Mouse (Mus musculus): ENCODE measurements around the gene Ddr1. TPM values are rescaled to one million over a fixed set of nuclear protein-coding genes. Genes with fewer than 3 reads are reported as not detected.

Gene Ddr1
- polyA plus RNA-seq, 2 experiments from 2014 or later: 0.66 to 0.71 TPM

DNA sequence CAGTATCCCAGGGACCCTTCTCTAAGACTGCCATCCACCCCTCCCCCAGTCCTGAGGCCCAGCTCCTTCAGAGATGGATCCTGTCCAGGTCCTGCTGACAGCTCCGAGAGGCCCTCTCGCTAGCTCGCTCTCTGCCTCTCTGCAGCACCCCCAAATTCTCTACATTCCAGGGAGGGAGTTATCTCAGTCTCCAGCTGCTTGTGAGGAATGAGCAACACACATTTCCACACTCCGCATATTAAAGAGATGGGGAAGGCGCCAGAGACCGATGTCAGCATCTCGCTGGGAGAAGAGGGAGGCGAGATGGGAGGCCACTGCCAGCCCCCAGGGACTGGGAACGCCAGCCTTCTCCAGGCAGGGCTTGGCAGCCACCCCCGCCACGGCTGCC is 15.9 kb upstream of the Ddr1 start:
- no peak for ATAC-seq

DNA sequence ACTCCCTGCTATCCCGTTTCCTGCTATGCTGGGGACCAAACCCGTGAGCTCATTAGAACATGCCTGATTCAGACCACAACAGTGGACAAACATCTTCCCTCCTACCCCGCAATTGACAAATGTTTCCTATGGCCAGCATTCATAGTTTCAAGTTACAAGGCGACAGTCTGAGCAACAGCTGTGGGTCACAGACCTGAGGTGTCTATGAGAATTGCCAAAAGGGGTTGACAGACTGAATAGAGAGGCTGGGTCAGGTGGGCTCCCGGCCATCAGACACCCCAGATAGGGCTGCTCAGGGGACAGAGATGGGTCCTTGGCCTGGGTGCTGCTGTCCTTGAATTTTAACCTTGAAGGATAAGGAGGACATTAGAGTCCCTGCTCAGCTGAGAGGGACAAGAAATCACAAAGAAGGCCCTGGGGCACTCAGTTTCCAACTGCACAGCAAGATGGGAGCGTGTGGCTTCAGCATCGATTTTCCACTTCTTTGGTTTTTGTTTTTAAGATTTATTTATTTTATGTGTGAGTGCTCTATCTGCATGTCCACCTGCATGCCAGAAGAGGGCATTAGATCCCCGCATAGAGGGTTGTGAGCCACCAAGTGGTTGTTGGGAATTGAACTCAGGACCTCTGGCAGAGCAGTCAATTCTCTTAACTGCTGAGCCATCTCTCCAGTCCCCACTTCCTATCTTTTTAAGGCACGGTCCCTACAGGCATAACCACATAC is 15.4 kb upstream of the Ddr1 start:
- no peak for ATAC-seq

DNA sequence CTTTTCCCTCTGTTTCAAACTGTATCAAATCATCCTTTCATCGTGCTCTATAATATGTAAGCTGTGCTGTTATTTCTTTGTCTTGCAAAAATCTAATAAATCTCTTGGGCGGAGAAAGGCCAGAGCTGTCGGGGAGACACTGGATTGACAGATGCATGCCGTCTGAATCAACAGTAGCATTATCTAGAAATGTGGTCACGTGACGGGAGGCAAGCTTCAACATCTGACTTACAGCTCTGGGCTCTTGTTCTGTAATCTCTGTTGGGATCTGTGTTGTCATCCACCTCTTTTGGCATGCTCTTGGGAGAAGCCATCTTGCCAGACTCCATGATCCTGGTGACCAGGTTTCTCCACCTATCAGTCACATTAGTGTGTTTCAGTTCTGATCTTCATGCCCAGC is 12.7 kb upstream of the Ddr1 start:
- no peak for ATAC-seq

DNA sequence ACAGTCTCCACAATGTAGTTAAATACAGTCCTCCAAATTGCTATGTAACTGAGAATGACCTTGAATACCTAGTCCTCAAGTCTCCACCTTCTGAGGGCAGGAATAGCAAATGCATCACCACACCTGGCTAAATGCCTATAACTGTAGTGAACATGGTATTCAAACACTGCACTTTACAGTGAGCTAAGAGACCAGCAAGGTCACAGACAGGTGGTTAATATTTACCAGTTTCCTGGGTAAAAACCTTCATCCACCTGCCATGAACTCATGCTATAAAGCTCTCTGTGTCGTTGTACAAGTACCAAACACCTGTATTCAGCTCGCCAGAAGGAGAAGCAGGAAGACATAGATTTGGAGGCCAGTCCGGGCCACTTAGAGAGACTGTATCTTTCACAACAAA is 11.7 kb upstream of the Ddr1 start:
- no peak for ATAC-seq

DNA sequence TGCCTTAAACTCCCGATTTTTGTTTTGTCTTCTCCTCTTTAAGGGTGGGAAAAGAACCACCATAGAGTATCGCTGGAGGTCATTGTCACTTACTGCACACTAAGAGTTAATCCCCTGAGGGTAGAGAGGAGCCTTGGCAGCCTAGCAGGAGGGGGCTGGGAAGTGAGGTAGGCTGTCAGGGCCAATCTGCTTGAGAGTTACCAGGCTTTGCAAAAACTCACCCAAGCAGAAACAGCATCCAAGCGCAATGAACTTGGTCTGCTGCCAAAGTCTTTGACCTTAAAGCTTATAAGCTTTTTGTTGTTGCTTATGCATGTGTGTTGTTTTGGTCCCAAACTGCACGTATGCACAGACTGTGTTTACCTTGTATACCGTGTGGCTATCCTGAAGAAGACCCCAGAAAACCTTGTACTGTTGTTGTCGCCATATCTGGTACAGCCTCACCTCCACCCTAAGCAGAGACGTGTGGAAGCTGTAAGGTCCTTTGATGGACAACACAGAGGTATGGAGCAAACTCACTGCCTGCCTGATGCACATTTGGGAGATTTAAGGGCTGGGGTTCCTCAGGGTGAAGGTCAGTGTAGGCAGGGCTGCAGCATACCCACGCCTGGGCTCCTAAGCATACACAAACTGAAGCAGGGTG is 6.4 kb upstream of the Ddr1 start:
- ATAC-seq: no peak

DNA sequence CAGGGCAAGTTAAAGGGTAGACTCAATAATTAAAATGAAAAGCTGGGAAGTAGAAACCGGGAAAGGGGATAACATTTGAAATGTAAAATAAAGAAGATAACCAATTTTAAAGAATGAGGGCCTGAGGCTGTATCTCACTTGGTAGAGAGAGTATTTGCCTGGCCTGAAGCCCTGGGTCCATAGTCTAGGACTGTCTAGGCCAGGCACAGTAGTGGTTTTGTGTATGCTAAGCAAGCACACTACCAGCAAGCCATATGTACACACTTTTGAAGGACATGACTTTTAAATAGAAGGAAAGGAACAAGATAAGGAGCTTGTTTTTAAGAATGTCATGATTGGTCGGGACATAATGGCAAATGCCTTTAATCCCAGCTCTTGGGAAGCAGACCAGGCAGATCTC is 4.2 kb upstream of the Ddr1 start:
- ATAC-seq: no peak

DNA sequence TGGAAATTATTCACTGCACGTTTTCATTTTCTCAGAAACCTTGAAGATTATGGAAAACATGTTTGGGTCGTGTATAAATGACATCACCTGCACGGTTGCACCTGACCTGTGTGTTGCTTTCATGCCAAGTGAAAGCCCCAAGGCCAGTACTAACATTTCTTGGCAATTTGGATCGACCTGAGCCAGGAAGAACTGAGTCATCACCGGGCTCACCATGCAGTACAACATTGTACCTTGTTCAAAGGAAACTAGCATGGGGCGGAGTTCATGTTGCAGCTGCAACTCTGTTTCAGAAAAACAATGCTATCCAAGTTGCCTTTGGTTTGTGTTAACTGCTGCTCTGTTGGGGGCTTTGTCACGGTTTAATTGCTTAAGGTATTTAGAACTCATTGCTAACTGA is 3.5 kb upstream of the Ddr1 start:
- ATAC-seq: peak; percentile 34

DNA sequence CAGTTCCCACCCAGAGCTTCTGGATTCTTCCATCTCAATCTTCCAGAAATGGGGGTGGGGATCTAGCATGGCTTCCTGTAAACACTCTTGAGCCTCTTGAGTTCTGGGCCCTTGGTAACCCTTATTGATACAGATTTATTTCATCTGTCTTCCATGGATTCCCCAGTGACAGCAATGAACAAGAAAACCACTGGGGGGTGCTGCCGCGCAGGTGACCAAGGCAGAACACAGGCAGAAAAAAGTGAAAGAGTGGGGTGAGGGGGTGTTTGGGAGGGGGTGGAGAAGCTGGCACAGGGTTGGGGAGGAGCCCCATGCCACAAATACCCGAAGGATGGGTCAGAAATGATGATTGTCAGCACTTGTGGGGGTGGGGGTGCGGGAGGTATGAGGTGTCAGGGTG is 1.4 kb upstream of the Ddr1 start:
- ATAC-seq: peak; percentile 41

DNA sequence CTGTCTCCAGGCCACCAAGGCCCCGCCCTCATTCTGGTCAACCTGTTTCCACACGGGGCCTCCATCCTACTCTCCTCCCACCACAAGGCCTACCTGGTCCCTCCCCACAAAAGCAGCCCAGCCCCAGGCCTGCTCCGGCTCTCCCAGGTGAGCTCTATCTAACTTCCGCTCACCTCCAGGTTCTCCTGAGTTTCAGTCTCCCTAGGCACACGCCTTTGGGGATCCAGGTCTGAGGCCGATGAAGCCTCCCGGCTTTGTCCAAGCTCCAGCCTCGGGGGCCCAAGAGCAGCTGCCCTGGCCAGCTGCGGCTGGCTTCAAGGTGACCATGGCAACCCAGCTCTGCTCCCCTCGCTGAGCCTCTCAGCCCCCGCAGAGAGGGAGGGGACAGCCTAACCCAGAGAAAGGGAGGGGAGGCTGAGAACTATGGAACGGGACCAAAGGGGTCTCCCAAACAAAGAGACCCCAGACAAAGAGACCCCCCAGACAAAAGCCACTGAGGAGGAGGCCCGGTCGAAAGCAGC is 610 bp downstream of the Ddr1 start:
- ATAC-seq: no peak

DNA sequence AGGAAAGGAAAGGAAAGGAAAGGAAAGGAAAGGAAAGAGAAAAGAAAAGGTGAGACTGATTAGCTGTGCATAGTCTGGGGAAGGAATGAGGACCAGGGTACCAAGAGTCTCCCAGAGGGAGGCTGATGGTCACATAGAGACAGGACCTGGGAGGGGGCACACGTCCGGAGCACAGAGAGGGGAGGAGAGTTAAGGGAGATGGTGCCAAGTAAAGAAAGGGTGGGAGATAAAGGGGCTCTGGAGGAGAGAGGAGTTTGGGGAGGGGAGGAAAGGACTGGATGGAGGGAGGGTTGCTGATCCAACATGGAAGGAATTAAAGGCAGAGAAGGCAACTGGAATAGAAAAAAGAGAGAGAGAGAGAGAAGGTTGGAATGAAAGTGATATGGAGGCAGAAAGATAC is 1.4 kb downstream of the Ddr1 start:
- ATAC-seq: no peak

DNA sequence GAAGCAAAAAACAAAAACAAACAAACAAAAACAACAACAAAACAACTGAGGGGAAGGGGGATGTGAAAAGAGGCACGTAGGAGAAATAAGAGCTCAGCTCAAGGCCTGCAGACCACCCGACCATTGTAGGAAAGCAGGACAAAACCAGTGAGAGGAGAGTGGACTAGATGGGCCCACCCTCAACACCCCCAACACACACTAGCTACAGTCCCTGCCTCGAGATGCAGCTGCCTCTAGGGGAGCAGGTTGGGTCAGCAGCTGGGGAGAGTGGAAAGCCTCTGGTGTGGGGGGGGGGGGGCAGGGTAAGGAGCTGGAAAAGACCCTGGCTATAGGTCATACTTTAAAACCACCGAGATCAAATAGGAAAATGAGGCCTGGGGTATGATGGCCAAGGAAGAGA is 1.8 kb downstream of the Ddr1 start:
- no peak for ATAC-seq

DNA sequence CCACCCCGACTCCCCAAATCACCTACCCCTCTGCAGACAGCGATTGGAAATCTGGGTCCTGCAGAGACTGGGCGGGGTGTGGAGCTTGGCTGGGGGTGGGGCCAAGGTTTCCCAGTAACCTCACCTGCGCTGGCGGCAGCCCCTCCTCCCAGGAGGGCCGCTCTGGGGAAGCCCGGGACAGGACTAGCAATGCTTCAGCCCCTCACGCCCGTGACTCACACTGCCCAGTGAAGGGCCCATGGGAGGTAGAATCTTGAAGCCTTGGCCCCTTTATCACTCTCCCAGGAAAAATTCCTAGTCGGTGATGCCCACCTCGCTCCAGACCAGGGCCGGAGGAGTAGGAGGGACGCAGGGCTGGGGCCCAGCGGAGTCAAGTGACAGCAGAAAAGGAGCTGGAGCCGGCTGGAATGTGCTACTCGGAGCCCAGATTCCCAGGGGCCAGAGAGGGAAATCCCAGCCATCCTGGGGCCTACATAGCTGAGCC is 2.4 kb downstream of the Ddr1 start:
- ATAC-seq: no peak

DNA sequence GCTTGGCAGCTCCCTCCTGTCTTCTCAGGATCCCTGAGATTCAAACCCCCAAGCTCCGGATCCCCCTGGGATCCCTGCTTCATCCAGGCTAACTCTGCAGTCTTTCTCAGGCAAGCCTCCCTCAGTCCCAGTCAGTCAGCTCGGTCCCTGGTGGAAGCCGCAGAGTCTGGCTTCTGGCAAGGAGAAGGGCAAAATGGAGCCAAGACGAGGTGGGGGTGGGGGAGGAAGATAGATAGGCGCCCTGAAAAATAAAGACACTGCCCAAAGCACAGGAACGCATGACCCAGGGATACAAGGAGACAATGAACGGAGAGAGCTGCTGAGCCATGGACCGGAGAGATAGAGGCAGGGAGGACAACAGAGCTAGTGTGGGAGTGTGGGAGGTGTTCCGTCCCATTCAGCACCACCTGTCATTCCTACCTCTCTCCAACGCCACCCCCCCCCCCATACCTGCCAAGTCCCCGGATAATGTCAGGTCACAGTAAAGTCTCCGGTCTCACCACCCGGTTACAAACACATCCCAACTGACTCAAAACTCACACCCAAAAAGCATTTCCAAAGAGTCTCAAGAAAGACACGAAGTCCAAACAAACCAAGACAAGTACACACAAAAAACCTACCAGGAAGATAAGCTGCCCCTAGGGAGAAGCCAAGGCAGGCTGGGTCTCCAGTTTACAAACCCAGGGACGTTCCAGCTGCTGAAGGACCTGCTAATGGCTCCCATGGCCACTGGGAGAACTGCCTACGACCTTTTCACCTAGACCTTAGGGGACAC is 3.0 kb downstream of the Ddr1 start:
- no peak for ATAC-seq

DNA sequence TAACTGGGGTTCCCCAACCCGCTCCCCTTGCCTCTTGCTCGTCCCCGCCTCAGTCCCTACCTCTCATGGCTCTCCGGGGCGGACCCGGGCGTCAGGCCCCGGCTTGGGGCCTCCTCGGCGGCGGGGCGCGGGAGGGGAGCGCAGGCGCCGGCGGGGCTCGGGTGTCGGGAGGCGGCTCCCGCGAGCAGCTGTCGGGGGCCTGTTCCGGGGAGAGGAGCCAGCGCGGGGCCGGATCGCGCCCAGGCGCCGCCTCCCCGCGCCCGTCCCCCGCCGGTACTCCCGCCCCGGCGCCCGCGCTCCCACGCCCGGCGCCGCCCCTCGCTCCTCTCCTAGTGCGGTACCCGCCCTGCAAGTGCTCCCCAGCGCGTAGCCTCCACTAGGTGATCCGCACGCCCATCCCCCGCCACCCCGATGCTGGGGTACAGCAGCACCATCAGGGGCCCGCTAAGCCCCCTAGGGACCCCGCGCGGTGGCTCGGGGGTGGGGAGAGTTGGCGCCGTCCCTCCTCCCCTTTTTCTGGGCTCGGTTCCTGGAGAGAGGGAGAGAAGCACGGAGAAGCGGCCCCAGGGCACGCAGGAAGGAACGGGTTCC is 4.0 kb downstream of the Ddr1 start:
- ATAC-seq: peak; percentile 59

DNA sequence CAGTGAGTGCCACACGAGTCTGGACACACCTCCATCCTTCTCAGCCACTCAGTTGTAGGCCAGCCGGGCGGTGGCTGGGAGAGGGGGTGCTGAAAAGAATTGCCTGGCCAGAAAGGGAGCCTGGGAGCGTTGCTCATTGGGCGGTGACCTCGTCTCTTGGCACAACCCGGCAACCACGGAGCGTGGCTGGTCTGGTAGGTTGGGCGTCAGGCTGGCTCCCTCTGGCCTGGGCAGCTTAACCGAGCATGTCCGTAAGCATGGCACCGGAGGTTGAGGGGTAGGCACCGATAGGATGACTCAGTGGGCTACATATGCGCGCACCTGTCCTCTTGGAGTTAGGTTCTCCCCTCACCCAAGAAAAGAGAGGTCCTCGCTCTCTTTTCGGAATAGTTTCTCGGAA is 4.5 kb downstream of the Ddr1 start:
- ATAC-seq: no peak

DNA sequence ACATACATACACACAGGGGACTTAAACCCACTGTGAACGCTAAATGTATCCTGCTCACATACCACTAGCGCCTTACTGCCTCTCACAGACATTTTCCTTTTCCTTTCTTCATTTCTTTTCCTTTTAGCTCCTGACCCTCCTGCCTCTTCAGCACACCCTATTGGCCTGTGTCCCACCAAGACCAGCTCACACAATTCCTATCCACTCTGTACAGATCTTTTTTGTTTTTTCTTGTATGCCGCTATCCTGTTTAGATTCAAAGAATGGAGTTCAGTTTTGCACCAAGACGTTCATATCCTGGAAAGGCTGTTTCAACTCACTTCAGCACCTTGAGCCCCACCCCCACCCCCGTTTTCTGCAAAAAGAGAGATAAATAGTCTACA is 5.9 kb downstream of the Ddr1 start:
- no peak for ATAC-seq

DNA sequence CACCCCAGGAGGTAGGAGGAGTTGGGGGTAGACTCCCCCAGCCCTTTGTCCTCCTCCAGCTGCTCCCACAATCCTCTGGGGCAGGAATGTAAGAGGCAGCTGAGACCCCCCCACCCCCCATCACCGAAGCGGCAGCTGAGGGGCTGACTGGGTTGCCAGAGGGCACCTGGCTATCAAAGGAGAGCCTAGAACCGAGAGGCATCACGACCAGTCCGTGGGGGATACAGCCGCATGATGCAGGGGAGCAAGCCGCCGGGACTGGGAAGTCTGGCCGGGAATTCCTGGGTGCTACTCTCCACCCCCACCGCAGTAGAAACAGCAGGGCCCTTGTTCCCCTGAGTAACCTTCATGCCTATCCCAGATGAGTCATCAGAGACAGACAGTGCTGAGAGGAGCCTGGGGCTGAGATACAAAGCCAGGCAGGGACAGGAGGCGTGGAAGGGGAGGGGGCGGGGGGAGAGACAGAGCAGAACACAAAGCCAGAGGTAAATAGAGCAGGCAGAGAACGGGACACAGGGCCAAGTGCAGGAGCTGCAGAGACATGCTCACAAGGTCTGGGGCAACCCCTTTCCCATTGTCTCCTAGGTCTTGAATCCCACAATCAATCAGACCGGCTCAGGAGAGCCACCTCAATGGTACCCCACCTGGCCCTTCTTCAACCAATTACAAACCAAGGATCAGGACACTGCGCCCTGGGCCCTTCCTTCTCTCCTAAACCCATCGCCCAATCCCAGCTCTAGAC is 6.5 kb downstream of the Ddr1 start:
- ATAC-seq: no peak

DNA sequence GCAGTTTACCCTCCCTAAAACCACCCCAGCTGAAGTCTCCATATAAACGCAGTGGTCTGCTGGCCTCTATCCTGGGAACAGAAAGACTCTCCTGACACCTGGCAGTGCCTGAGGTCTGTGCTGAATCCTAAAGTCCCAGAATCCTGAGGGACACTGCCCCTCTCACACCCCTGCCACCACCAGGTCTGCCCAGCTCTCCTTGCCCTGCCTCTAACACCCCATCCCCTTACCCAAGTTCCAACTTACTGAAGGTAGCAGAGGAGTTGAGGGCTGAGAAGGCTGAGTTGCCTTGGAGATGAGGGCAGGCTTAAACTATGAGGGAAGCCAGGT is 7.0 kb downstream of the Ddr1 start:
- ATAC-seq: no peak

DNA sequence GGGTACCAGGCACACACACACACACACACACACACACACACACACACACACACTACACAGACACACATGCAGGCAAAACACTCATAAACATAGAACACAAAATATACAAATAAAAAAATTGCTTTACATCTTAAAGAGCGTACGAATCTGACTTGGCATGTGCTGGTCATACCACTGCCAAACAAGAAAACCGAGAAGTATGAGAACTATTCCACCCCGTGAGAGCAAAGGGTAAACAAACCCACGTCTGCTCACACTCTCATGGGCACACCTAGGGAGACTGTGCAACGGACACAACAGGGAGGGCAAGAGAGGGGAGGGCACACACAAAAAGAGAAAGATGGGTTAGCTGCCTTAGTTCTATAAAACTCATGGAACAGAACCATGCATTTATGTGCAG is 7.7 kb downstream of the Ddr1 start:
- ATAC-seq: no peak

DNA sequence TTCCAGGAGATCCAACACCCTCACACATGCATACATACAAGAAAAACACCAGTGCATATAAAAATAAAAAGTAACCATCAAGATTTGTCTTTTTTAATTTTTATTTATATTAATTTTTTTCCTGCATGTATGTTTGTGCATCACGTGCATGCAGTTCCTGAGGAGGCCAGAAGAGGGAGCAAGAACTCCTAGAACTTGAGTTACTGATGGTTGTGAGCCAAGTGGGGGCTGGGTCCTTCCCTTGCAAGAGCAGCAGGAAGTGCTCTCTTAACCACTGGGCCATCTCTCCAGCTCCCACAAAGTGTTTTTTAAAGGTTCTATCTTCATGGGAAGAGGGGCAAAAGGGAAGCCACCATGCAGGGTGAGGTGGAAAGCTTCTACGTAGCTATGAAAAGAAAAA is 9.1 kb downstream of the Ddr1 start:
- ATAC-seq: no peak

DNA sequence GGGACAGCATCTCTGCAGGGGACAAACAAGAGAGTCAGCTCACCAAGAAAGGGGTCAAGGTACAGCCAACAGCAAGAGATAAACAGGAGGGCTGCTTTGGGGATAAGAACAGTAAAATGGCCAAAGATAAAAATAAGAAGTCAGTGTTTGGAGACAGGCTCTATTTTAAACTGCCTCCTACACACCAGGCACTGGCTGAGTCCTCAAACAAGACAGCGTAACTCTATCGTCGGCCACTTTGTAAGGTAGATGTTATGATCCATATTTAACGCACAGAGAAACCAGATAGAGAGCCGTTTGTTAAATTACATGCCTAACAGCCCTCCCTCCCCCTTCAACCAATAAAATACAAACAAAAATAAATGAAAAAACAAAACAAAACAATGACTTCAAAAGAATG is 10.5 kb downstream of the Ddr1 start:
- ATAC-seq: no peak

DNA sequence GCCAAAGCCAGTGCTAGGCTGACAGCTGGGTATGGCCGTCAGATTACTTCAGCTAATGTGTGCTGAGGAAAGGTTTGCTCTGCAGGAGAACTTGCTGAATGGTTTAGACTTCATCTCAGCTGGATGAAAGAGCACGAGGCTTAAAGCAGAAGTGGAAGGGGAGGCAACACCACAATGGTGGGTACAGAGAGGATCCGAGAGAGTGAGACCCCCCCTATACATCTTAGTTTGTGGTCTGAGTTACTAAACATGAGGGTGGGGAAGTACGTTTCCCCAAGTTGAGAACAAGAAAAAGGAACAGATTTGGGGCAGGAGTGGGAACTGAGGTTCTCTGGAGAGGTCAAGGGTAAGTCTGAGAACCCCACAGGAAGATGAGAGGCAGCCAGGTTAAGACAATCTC is 12.1 kb downstream of the Ddr1 start:
- ATAC-seq: no peak

DNA sequence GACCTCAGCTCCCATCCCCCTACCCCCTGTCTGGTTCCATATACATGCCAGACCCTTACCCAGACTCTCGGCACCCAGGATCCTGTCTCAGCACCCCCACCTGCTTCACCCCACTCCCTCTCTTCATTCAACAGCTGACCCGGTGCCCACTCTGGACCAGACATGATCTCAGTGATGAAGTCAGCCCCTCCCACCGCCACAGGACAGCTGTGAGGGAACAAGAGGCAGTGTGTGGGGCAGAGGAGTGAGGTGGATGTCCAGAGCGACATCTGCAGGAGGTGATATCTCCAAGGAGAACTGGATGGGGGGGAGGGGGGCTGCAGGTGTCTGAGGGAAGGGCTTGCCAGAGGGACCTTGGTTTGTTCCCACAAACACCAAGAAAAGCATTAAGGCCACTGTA is 12.6 kb downstream of the Ddr1 start:
- no peak for ATAC-seq

All from activated CD4-positive, CD25-positive, alpha-beta regulatory T cell, adult 4 months (primary cell).